28 mouse cellular contexts compared by ENCODE assay signal in genomic region chr8:48622517-48623153, GRCm38 (mm10).
"Had no signal": no experiment of that assay in that cellular context is flagged by ENCODE, and none has a peak within 500 bp of the region (broad histone marks: within the 10 kb centered on the region; RNA-seq: fewer than 3 reads in every experiment).

No protein-coding gene starts in this region.

- H3K27ac ChIP-seq: embryonic facial prominence, embryonic 10.5 days; embryonic facial prominence, embryonic 12.5 days; embryonic facial prominence, embryonic 13.5 days; embryonic facial prominence, embryonic 15.5 days; forebrain, embryonic 10.5 days; forebrain, embryonic 12.5 days; forebrain, embryonic 13.5 days; forebrain, embryonic 15.5 days; gastrocnemius, adult 2 months had no signal

- H3K27me3 ChIP-seq: embryonic facial prominence, embryonic 12.5 days; embryonic facial prominence, embryonic 13.5 days; embryonic facial prominence, embryonic 15.5 days; forebrain, embryonic 12.5 days; forebrain, embryonic 13.5 days; forebrain, embryonic 15.5 days had no signal

- ATAC-seq: forebrain, embryonic 13.5 days; forebrain, embryonic 14.5 days; forebrain, embryonic 15.5 days; forebrain, embryonic 16.5 days; forebrain, postnatal 0 days had no signal

- H3K4me1 ChIP-seq: embryonic facial prominence, embryonic 10.5 days; embryonic facial prominence, embryonic 12.5 days; embryonic facial prominence, embryonic 15.5 days; forebrain, embryonic 10.5 days; forebrain, embryonic 12.5 days; forebrain, embryonic 13.5 days; forebrain, embryonic 15.5 days had no signal

- H3K36me3 ChIP-seq: embryonic facial prominence, embryonic 10.5 days; embryonic facial prominence, embryonic 12.5 days; embryonic facial prominence, embryonic 15.5 days; forebrain, embryonic 12.5 days; forebrain, embryonic 15.5 days had no signal

- H3K4me2 ChIP-seq: embryonic facial prominence, embryonic 12.5 days; embryonic facial prominence, embryonic 13.5 days; embryonic facial prominence, embryonic 15.5 days; forebrain, embryonic 12.5 days; forebrain, embryonic 13.5 days; forebrain, embryonic 15.5 days had no signal

- H3K4me3 ChIP-seq: embryonic facial prominence, embryonic 10.5 days; embryonic facial prominence, embryonic 12.5 days; embryonic facial prominence, embryonic 13.5 days; embryonic facial prominence, embryonic 15.5 days; erythroblast, embryonic 14.5 days; forebrain, embryonic 10.5 days; forebrain, embryonic 12.5 days; forebrain, embryonic 13.5 days; forebrain, embryonic 15.5 days; gastrocnemius, adult 2 months had no signal

- H3K9me3 ChIP-seq: embryonic facial prominence, embryonic 10.5 days; embryonic facial prominence, embryonic 12.5 days; embryonic facial prominence, embryonic 13.5 days; embryonic facial prominence, embryonic 15.5 days; forebrain, embryonic 10.5 days; forebrain, embryonic 12.5 days; forebrain, embryonic 13.5 days; forebrain, embryonic 15.5 days had no signal

- DNase-seq: cerebellum, adult 2 months; cerebellum, adult 8-10 months; cerebellum, adult 9-10 months; cerebellum, adult 9-11 months; cerebellum, postnatal 10 days; cerebellum, postnatal 14 days; cerebellum, postnatal 25 days; cerebellum, postnatal 36 days; embryo, embryonic 11 days; forebrain, postnatal 0 days; gastrocnemius, adult 2 months; gastrocnemius, postnatal 10 days; gastrocnemius, postnatal 14 days; gastrocnemius, postnatal 25 days; gastrocnemius, postnatal 36 days; heart, adult 11 months; heart, adult 18-20 months had no signal

- H3K9ac ChIP-seq: embryonic facial prominence, embryonic 12.5 days; embryonic facial prominence, embryonic 13.5 days; embryonic facial prominence, embryonic 15.5 days; forebrain, embryonic 12.5 days; forebrain, embryonic 13.5 days; forebrain, embryonic 15.5 days; forebrain, postnatal 0 days had no signal
